Mouse (Mus musculus): Measurements from ENCODE around the gene Zpbp2. TPM values are rescaled to one million over a fixed set of nuclear protein-coding genes. Genes with fewer than 3 reads are reported as not detected.

Gene Zpbp2
- total and polyA plus RNA-seq, 3 experiments: 0.12 to 0.58 TPM; not detected in 1

- no peaks in the 10 kb centered on the region for H3K9me3 ChIP-seq (replicated peaks; ENCODE audit: insufficient read depth, low read length)
- H3K27me3 ChIP-seq (ENCODE audit: control insufficient read depth in 1 of 2, insufficient read depth in 2 of 2, low read length in 2 of 2): no peaks in the 10 kb centered on the region
- no peak overlapping the region for H3K4me3 ChIP-seq (ENCODE audit: control insufficient read depth in 1 of 2, insufficient read depth in 1 of 2, low read depth in 2 of 2, low read length in 2 of 2)
- DNase-seq (ENCODE audit: low read depth, low spot score): no peak
- no peak for TF ChIP-seq HCFC1 (IDR thresholded peaks at IDR 0.05; ENCODE audit: low read depth, low read length)
- TF ChIP-seq GABPA (IDR thresholded peaks at IDR 0.05; ENCODE audit: low read depth, low read length): no peak
- no peak for TF ChIP-seq CHD2 (IDR thresholded peaks at IDR 0.05; ENCODE audit: low read length)
- TF ChIP-seq ZKSCAN1 (IDR thresholded peaks at IDR 0.05; ENCODE audit: low read depth, low read length): no peak
- no peak overlapping the region for H3K9ac ChIP-seq (ENCODE audit: control insufficient read depth, low read depth, low read length, poor library complexity, severe bottlenecking)
- H3K79me2 ChIP-seq (ENCODE audit: control insufficient read depth, insufficient read depth, low read length, poor library complexity): no peaks in the 10 kb centered on the region; the same call in 1 of the 2 replicates
- H3K4me1 ChIP-seq (ENCODE audit: control insufficient read depth in 1 of 2, insufficient read depth in 2 of 2, low read length in 2 of 2): peaks cover 19 to 32% of the 10 kb centered on the region in 2 experiments; a peak in 3 of 4 replicates
- peaks cover 0 to 29% of the 10 kb centered on the region in 2 experiments; a peak in 2 of 4 replicates for H3K36me3 ChIP-seq (ENCODE audit: control insufficient read depth in 1 of 2, insufficient read depth in 2 of 2, low read length in 2 of 2)
- no peak overlapping the region for H3K27ac ChIP-seq (ENCODE audit: control insufficient read depth, low read depth, low read length)
Observed at GRCm38 (mm10) chr11:98577776-98578175, 26.9 kb downstream of the Zpbp2 start.

- Histone ChIP-seq H3K27ac (ENCODE audit: control insufficient read depth, low read depth, low read length) (peak overlapping the region; percentile 99), H3K4me1 (ENCODE audit: control insufficient read depth in 1 of 2, insufficient read depth in 2 of 2, low read length in 2 of 2) (peaks cover 33 to 58% of the 10 kb centered on the region in 2 experiments), H3K27me3 (ENCODE audit: control insufficient read depth in 1 of 2, insufficient read depth in 2 of 2, low read length in 2 of 2) (no peaks in the 10 kb centered on the region), H3K36me3 (ENCODE audit: control insufficient read depth in 1 of 2, insufficient read depth in 2 of 2, low read length in 2 of 2) (peaks cover 2 to 50% of the 10 kb centered on the region in 2 experiments; a peak in 3 of 4 replicates), H3K9me3 (replicated peaks; ENCODE audit: insufficient read depth, low read length) (no peaks in the 10 kb centered on the region), H3K79me2 (ENCODE audit: control insufficient read depth, insufficient read depth, low read length, poor library complexity) (peaks cover 15% of the 10 kb centered on the region), H3K9ac (ENCODE audit: control insufficient read depth, low read depth, low read length, poor library complexity, severe bottlenecking) (peak overlapping the region; percentile 70), H3K4me3 (ENCODE audit: control insufficient read depth in 1 of 2, insufficient read depth in 1 of 2, low read depth in 2 of 2, low read length in 2 of 2) (peak overlapping the region in 1 of 2 experiments; percentile 17; a peak in 1 of 4 replicates)
- peak; percentile 91 for DNase-seq (ENCODE audit: low read depth, low spot score)
- TF ChIP-seq ETS1 (IDR thresholded peaks at IDR 0.05; ENCODE audit: low read depth, low read length): peak; percentile 72
- no peak; the same call in 1 of the 2 replicates for TF ChIP-seq CHD2 (IDR thresholded peaks at IDR 0.05; ENCODE audit: low read length)
- peak; percentile 85; the same call in 1 of the 2 replicates for TF ChIP-seq CHD1 (IDR thresholded peaks at IDR 0.05; ENCODE audit: low read depth, low read length)
- TF ChIP-seq RCOR1 (IDR thresholded peaks at IDR 0.05; ENCODE audit: low read depth, low read length): peak; percentile 60; the same call in 1 of the 2 replicates
- TF ChIP-seq MYC (IDR thresholded peaks at IDR 0.05; ENCODE audit: low read depth, low read length): no peak
- 0 out of 2 replicates have a peak, but pooled peaks have one; percentile 37 for TF ChIP-seq TBP (IDR thresholded peaks at IDR 0.05; ENCODE audit: low read depth, low read length)
- TF ChIP-seq SMC3 (IDR thresholded peaks at IDR 0.05; ENCODE audit: low read depth, low read length): 0 out of 2 replicates have a peak, but pooled peaks have one; percentile 1
- peak; percentile 47 for TF ChIP-seq MAZ (IDR thresholded peaks at IDR 0.05; ENCODE audit: low read depth, low read length)
- no peak for TF ChIP-seq KAT2A (conservative IDR thresholded peaks at IDR 0.05; ENCODE audit: low read depth, low read length)
- peak; percentile 84 for TF ChIP-seq GATA1 (IDR thresholded peaks at IDR 0.05; ENCODE audit: low read depth, low read length)
- TF ChIP-seq MAFK (IDR thresholded peaks at IDR 0.05; ENCODE audit: borderline replicate concordance, low read depth, low read length): no peak
- TF ChIP-seq TCF12 (IDR thresholded peaks at IDR 0.05; ENCODE audit: low read depth, low read length): peak; percentile 74
- peak; percentile 21 for TF ChIP-seq SIN3A (IDR thresholded peaks at IDR 0.05; ENCODE audit: low read length)
- no peak for TF ChIP-seq HCFC1 (IDR thresholded peaks at IDR 0.05; ENCODE audit: low read depth, low read length)
- TF ChIP-seq USF2 (IDR thresholded peaks at IDR 0.05; ENCODE audit: borderline replicate concordance in 1 of 2, insufficient read depth in 1 of 2, low read depth in 1 of 2, low read length in 2 of 2): no peak
- TF ChIP-seq JUND (IDR thresholded peaks at IDR 0.05; ENCODE audit: low read depth, low read length): no peak
- peak; percentile 70 to 89 for TF ChIP-seq EP300 (IDR thresholded peaks at IDR 0.05; ENCODE audit: low read depth in 1 of 2, low read length in 2 of 2)
- TF ChIP-seq BHLHE40 (IDR thresholded peaks at IDR 0.05; ENCODE audit: borderline replicate concordance, low read depth, low read length): peak; percentile 87
- peak; percentile 63 for TF ChIP-seq POLR2AphosphoS2 (IDR thresholded peaks at IDR 0.05; ENCODE audit: low read length)
- no peak; the same call in 1 of the 2 replicates for TF ChIP-seq MAX (IDR thresholded peaks at IDR 0.05; ENCODE audit: low read length)
- TF ChIP-seq NRF1 (IDR thresholded peaks at IDR 0.05; ENCODE audit: insufficient read depth, low read depth, low read length, poor library complexity, severe bottlenecking): no peak
- peak in 1 of 2 experiments; percentile 38; a peak in 1 of 4 replicates for TF ChIP-seq POLR2A (IDR thresholded peaks at IDR 0.05; ENCODE audit: control insufficient read depth in 1 of 2, insufficient read depth in 1 of 2, low read depth in 1 of 2, low read length in 2 of 2, poor library complexity in 1 of 2)
- TF ChIP-seq MEF2A (IDR thresholded peaks at IDR 0.05; ENCODE audit: extremely low read depth, insufficient replicate concordance, low read depth, low read length, poor library complexity, severe bottlenecking): peak; percentile 10; the same call in 1 of the 2 replicates
- peak; percentile 85 for TF ChIP-seq TAL1 (IDR thresholded peaks at IDR 0.05; ENCODE audit: low read length)
Observed at GRCm38 (mm10) chr11:98580301-98581121, 29.6 kb downstream of the Zpbp2 start.
